Mouse (Mus musculus): ENCODE results near the gene 2410015M20Rik.
"Not testable (repeated sequence)": the region's sequence is repeated elsewhere in the genome, so short reads cannot be mapped to it uniquely, and the experiment has no call there.

2410015M20Rik gene

GRCm38 (mm10) chr17:56613236-56613844, 3.8 kb upstream of the 2410015M20Rik start, which contains the start of gene Rpl36:
Rpl36 (plus strand) TSS chr17:56613416.
- DNase-seq (ENCODE audit: low read depth) = peak; percentile 94

- not testable (repeated sequence) for DNase-seq (ENCODE audit: low read depth)
Observed at GRCm38 (mm10) chr17:56612565-56612939, 3.0 kb upstream of the 2410015M20Rik start.

GRCm38 (mm10) chr17:56611861-56612564, 2.4 kb upstream of the 2410015M20Rik start:
- DNase-seq (ENCODE audit: low read depth) = peak; percentile 54

- DNase-seq (ENCODE audit: low read depth) = no peak
Observed at GRCm38 (mm10) chr17:56611323-56611722, 1.8 kb upstream of the 2410015M20Rik start.

- no peak for DNase-seq (ENCODE audit: low read depth)
Observed at GRCm38 (mm10) chr17:56608699-56609098, 872 bp downstream of the 2410015M20Rik start.

- DNase-seq (ENCODE audit: low read depth) = no peak
Observed at GRCm38 (mm10) chr17:56607521-56608062, 2.0 kb downstream of the 2410015M20Rik start.

- DNase-seq (ENCODE audit: low read depth) = no peak
Observed at GRCm38 (mm10) chr17:56605431-56605830, 4.1 kb downstream of the 2410015M20Rik start.

- DNase-seq (ENCODE audit: low read depth) = no peak
Observed at GRCm38 (mm10) chr17:56604422-56604821, 5.1 kb downstream of the 2410015M20Rik start.

GRCm38 (mm10) chr17:56604070-56604380, 5.5 kb downstream of the 2410015M20Rik start:
- DNase-seq (ENCODE audit: low read depth) = no peak

- DNase-seq (ENCODE audit: low read depth) = no peak
Observed at GRCm38 (mm10) chr17:56603186-56604069, 6.1 kb downstream of the 2410015M20Rik start.

GRCm38 (mm10) chr17:56593527-56594271, 15.9 kb downstream of the 2410015M20Rik start:
- no peak for DNase-seq (ENCODE audit: low read depth)

- no peak for DNase-seq (ENCODE audit: low read depth)
Observed at GRCm38 (mm10) chr17:56592553-56592952, 17.0 kb downstream of the 2410015M20Rik start.

- no peak for DNase-seq (ENCODE audit: low read depth)
Observed at GRCm38 (mm10) chr17:56588921-56589320, 20.6 kb downstream of the 2410015M20Rik start.

GRCm38 (mm10) chr17:56587773-56588172, 21.8 kb downstream of the 2410015M20Rik start:
- DNase-seq (ENCODE audit: low read depth) = no peak

GRCm38 (mm10) chr17:56585171-56585821, 24.3 kb downstream of the 2410015M20Rik start:
- DNase-seq (ENCODE audit: low read depth) = peak; percentile 74

- DNase-seq (ENCODE audit: low read depth) = peak; percentile 100
Observed at GRCm38 (mm10) chr17:56584257-56585130, 25.1 kb downstream of the 2410015M20Rik start, which contains the start of the genes Safb2 and Safb. Safb2 (minus strand) TSS chr17:56584585. Safb (plus strand) TSS chr17:56584825.

GRCm38 (mm10) chr17:56583611-56584256, 25.8 kb downstream of the 2410015M20Rik start:
- no peak for DNase-seq (ENCODE audit: low read depth)

- DNase-seq (ENCODE audit: low read depth) = no peak
Observed at GRCm38 (mm10) chr17:56583071-56583470, 26.5 kb downstream of the 2410015M20Rik start.

- DNase-seq (ENCODE audit: low read depth) = no peak
Observed at GRCm38 (mm10) chr17:56572939-56573338, 36.6 kb downstream of the 2410015M20Rik start.
